In genomic region chr8:35123196-35123621, GRCm38 (mm10) we compare ENCODE assay signal across 9 mouse cellular contexts.
DNase-seq lines count a peak whose midpoint lies in the region; ATAC-seq and TF ChIP-seq lines count a peak whose summit lies in the region.
"Had no signal": no experiment of that assay in that cellular context is flagged by ENCODE, and none has a peak within 500 bp of the region (broad histone marks: within the 10 kb centered on the region; RNA-seq: fewer than 3 reads in every experiment).

No protein-coding gene starts in this region.

- H3K36me3 ChIP-seq in heart, adult 2 months (ENCODE audit: control insufficient read depth, insufficient read depth, low read length): no peaks in the 10 kb centered on the region
- H3K36me3 ChIP-seq in intestine, embryonic 16.5 days (ENCODE audit: control insufficient read depth, insufficient read depth, low read length): no peaks in the 10 kb centered on the region
- no peaks in the 10 kb centered on the region for H3K36me3 ChIP-seq in limb, embryonic 15.5 days
- no peaks in the 10 kb centered on the region for H3K36me3 ChIP-seq in midbrain, embryonic 14.5 days (ENCODE audit: control insufficient read depth, insufficient read depth, low read length)
- no peaks in the 10 kb centered on the region for H3K36me3 ChIP-seq in stomach, embryonic 15.5 days

- TF ChIP-seq POLR2A in heart, adult 2 months (IDR thresholded peaks at IDR 0.05; ENCODE audit: insufficient read depth, low read depth, low read length): no peak

- peak overlapping the region; percentile 5 for H3K4me3 ChIP-seq in brown adipose tissue, adult 24 weeks (ENCODE audit: insufficient read depth, low read depth, low read length)
- peak overlapping the region; percentile 6; the same call in 1 of the 2 replicates for H3K4me3 ChIP-seq in heart, adult 2 months
- peak overlapping the region; percentile 4 for H3K4me3 ChIP-seq in intestine, embryonic 16.5 days (ENCODE audit: low read length)
- H3K4me3 ChIP-seq in limb, embryonic 15.5 days: peak overlapping the region; percentile 23; the same call in 1 of the 2 replicates
- peak overlapping the region; percentile 27 for H3K4me3 ChIP-seq in midbrain, embryonic 14.5 days (replicated peaks; ENCODE audit: low read depth, low read length)
- peak overlapping the region; percentile 16 for H3K4me3 ChIP-seq in stomach, embryonic 15.5 days (replicated peaks)
- H3K4me3 ChIP-seq: erythroblast, embryonic 14.5 days had no signal

- no peaks in the 10 kb centered on the region for H3K27me3 ChIP-seq in heart, adult 2 months (ENCODE audit: control insufficient read depth, insufficient read depth, low read length)
- H3K27me3 ChIP-seq in intestine, embryonic 16.5 days (replicated peaks; ENCODE audit: control insufficient read depth, insufficient read depth, low read length): no peaks in the 10 kb centered on the region
- H3K27me3 ChIP-seq in limb, embryonic 15.5 days: no peaks in the 10 kb centered on the region
- no peaks in the 10 kb centered on the region for H3K27me3 ChIP-seq in midbrain, embryonic 14.5 days (ENCODE audit: control insufficient read depth, insufficient read depth, low read length)
- no peaks in the 10 kb centered on the region for H3K27me3 ChIP-seq in stomach, embryonic 15.5 days (replicated peaks)

- 0 out of 2 replicates have a peak, but pooled peaks have one; percentile 47 for TF ChIP-seq EP300 in heart, adult 2 months (IDR thresholded peaks at IDR 0.05; ENCODE audit: insufficient read depth, low read depth, low read length)

- intact Hi-C loops in heart, adult 2 months (cut with DNase I): no loop called here

- no peaks in the 10 kb centered on the region for H3K9me3 ChIP-seq in intestine, embryonic 16.5 days (ENCODE audit: control insufficient read depth, low read length)
- H3K9me3 ChIP-seq in limb, embryonic 15.5 days: no peaks in the 10 kb centered on the region
- H3K9me3 ChIP-seq in midbrain, embryonic 14.5 days (ENCODE audit: control insufficient read depth, low read length): no peaks in the 10 kb centered on the region
- no peaks in the 10 kb centered on the region for H3K9me3 ChIP-seq in stomach, embryonic 15.5 days

- ATAC-seq in intestine, embryonic 16.5 days: no peak
- no peak for ATAC-seq in limb, embryonic 15.5 days (ENCODE audit: insufficient number of reproducible peaks, low FRiP score, low TSS enrichment, low read depth)
- peak; percentile 50; the same call in 1 of the 2 replicates for ATAC-seq in midbrain, embryonic 14.5 days (ENCODE audit: low FRiP score, low TSS enrichment)
- no peak for ATAC-seq in stomach, embryonic 15.5 days (ENCODE audit: insufficient read depth, low FRiP score, low read depth)

- peak; percentile 31 for DNase-seq in adrenal gland, postnatal 10 days
- DNase-seq in adrenal gland, postnatal 25 days: no peak
- DNase-seq in heart, adult 2 months: peak; percentile 47 to 48
- DNase-seq in midbrain, embryonic 14.5 days: peak; percentile 80

- no peak for TF ChIP-seq CTCF in heart, adult 2 months (IDR thresholded peaks at IDR 0.05)

- H3K4me1 ChIP-seq in brown adipose tissue, adult 24 weeks (ENCODE audit: control insufficient read depth, insufficient read depth, insufficient read length, low read length): peaks cover 7% of the 10 kb centered on the region; the same call in 1 of the 2 replicates
- peaks cover 4% of the 10 kb centered on the region; the same call in 1 of the 2 replicates for H3K4me1 ChIP-seq in heart, adult 2 months (ENCODE audit: control insufficient read depth, insufficient read depth, low read length)
- no peaks in the 10 kb centered on the region for H3K4me1 ChIP-seq in intestine, embryonic 16.5 days (ENCODE audit: control insufficient read depth, insufficient read depth, low read length)
- H3K4me1 ChIP-seq in limb, embryonic 15.5 days: no peaks in the 10 kb centered on the region
- H3K4me1 ChIP-seq in midbrain, embryonic 14.5 days (ENCODE audit: control insufficient read depth, insufficient read depth, low read length): peaks cover 8% of the 10 kb centered on the region
- H3K4me1 ChIP-seq in stomach, embryonic 15.5 days: no peaks in the 10 kb centered on the region; the same call in 1 of the 2 replicates

- peak overlapping the region; percentile 32 for H3K4me2 ChIP-seq in intestine, embryonic 16.5 days (ENCODE audit: low read depth, low read length)
- H3K4me2 ChIP-seq in limb, embryonic 15.5 days: peak overlapping the region; percentile 38
- H3K4me2 ChIP-seq in midbrain, embryonic 14.5 days (ENCODE audit: low read length): peak overlapping the region; percentile 54
- H3K4me2 ChIP-seq in stomach, embryonic 15.5 days: peak overlapping the region; percentile 45

- H3K79me2 ChIP-seq in heart, adult 2 months (replicated peaks; ENCODE audit: control insufficient read depth, insufficient read depth, low read length): no peaks in the 10 kb centered on the region

- WGBS in heart, adult 2 months: 6% methylated on average over 14 of the region's 14 CpGs
- WGBS in intestine, embryonic 16.5 days: 12% methylated on average over 14 of the region's 14 CpGs
- WGBS in limb, embryonic 15.5 days: 5% methylated on average over 14 of the region's 14 CpGs
- 3% methylated on average over 14 of the region's 14 CpGs for WGBS in midbrain, embryonic 14.5 days
- 11% methylated on average over 14 of the region's 14 CpGs for WGBS in stomach, embryonic 15.5 days

- peak overlapping the region; percentile 29; the same call in 1 of the 2 replicates for H3K9ac ChIP-seq in heart, adult 2 months (ENCODE audit: low read depth, low read length)
- H3K9ac ChIP-seq in intestine, embryonic 16.5 days (ENCODE audit: low read depth, low read length): peak overlapping the region; percentile 2
- no peak overlapping the region for H3K9ac ChIP-seq in limb, embryonic 15.5 days
- peak overlapping the region; percentile 21; the same call in 1 of the 2 replicates for H3K9ac ChIP-seq in midbrain, embryonic 14.5 days (replicated peaks; ENCODE audit: low read length)
- no peak overlapping the region for H3K9ac ChIP-seq in stomach, embryonic 15.5 days

- H3K27ac ChIP-seq in brown adipose tissue, adult 24 weeks (replicated peaks; ENCODE audit: low read depth, low read length): no peak overlapping the region
- no peak overlapping the region; the same call in 1 of the 2 replicates for H3K27ac ChIP-seq in heart, adult 2 months
- no peak overlapping the region for H3K27ac ChIP-seq in intestine, embryonic 16.5 days (ENCODE audit: low read length)
- H3K27ac ChIP-seq in limb, embryonic 15.5 days: no peak overlapping the region
- H3K27ac ChIP-seq in midbrain, embryonic 14.5 days (replicated peaks; ENCODE audit: low read depth, low read length): no peak overlapping the region
- no peak overlapping the region for H3K27ac ChIP-seq in stomach, embryonic 15.5 days

Comparison
In these comparisons a context has a peak if more than half of its experiments do, and no peak if none do; other contexts are left out.
1. H3K9ac ChIP-seq: peak in heart, adult 2 months (single experiment), intestine, embryonic 16.5 days (single experiment) and midbrain, embryonic 14.5 days (single experiment); none in limb, embryonic 15.5 days (single experiment) and stomach, embryonic 15.5 days (single experiment).
2. Peak in every context shown above with its lines, with median percentiles within 50 percentile points of each other: H3K4me3 ChIP-seq and H3K4me2 ChIP-seq.